Mouse (Mus musculus) erythroblast, embryonic 14.5 days (primary cell): Measurements from ENCODE around the gene Tlx1. TPM values are rescaled to one million over a fixed set of nuclear protein-coding genes. Genes with fewer than 3 reads are reported as not detected.

ENCODE experiments used
- H3K27me3 ChIP-seq: 2 replicates; pipeline ENCODE4 v1.6.1; 2012; ENCODE audit warnings: inconsistent platforms; ENCODE audit not compliant: control insufficient read depth
- H3K36me3 ChIP-seq: 2 replicates; pipeline ENCODE4 v1.6.1; 2012; ENCODE audit warnings: mild to moderate bottlenecking, inconsistent platforms; ENCODE audit not compliant: control insufficient read depth
- H3K4me1 ChIP-seq: 2 replicates; pipeline ENCODE4 v1.6.1; 2012; ENCODE audit warnings: inconsistent platforms; ENCODE audit not compliant: control insufficient read depth
- H3K4me3 ChIP-seq: replicated peaks from 2 replicates; pipeline ENCODE3; 2012; ENCODE audit warnings: moderate library complexity, mild to moderate bottlenecking, inconsistent platforms
- H3K9me3 ChIP-seq: 2 replicates; pipeline ENCODE4 v1.6.1; 2012; ENCODE audit warnings: low read length, inconsistent platforms, mixed read lengths; ENCODE audit not compliant: control insufficient read depth
- GATA1 ChIP-seq: IDR thresholded peaks from 2 replicates; pipeline ENCODE4 v1.6.1; 2012; ENCODE audit warnings: low read length, inconsistent platforms, mixed read lengths
- TAL1 ChIP-seq: IDR thresholded peaks from 3 replicates; pipeline ENCODE4 v1.6.1; 2012; ENCODE audit warnings: low read length, inconsistent platforms, mixed read lengths
- polyA plus RNA-seq: library from polyadenylated mRNA; stranded (reverse); fragments of >175 nt; gene quantifications from 2 replicates; pipeline ENCODE4 v1.2.3, GENCODE M21; 2012

Gene Tlx1
- polyA plus RNA-seq, 1 experiment = not detected

- Histone ChIP-seq H3K4me1 (no peaks in the 10 kb centered on the region), H3K27me3 (peaks cover 33% of the 10 kb centered on the region), H3K9me3 (peaks cover 10% of the 10 kb centered on the region), H3K4me3 (no peak overlapping the region), H3K36me3 (no peaks in the 10 kb centered on the region)
- no peak for TF ChIP-seq GATA1
- no peak for TF ChIP-seq TAL1
These were observed 55.0 kb downstream of the Tlx1 start for GRCm38 (mm10) chr19:45205311-45206105.

Other genes with a start within 250 kb of the Tlx1 start
- gene Slf2, start 219.5 kb upstream of the Tlx1 start, polyA plus RNA-seq = 0.54 and 0.61 TPM in 2 replicates
- gene Sema4g, start 161.6 kb upstream of the Tlx1 start, polyA plus RNA-seq = 0.05 TPM in 2 replicates
- gene Twnk, start 145.0 kb upstream of the Tlx1 start, polyA plus RNA-seq = 0.17 and 0.29 TPM in 2 replicates
- 7.0 and 7.7 TPM in 2 replicates for gene Mrpl43, start 144.2 kb upstream of the Tlx1 start, polyA plus RNA-seq
- gene Lzts2, start 136.3 kb upstream of the Tlx1 start, polyA plus RNA-seq = 0.29 and 0.33 TPM in 2 replicates
- not detected in 2 replicates for gene Pdzd7, start 105.0 kb upstream of the Tlx1 start, polyA plus RNA-seq
- 0.08 and 0.11 TPM in 2 replicates for gene Sfxn3, start 103.2 kb upstream of the Tlx1 start, polyA plus RNA-seq
- not detected in 2 replicates for gene Kazald1, start 75.4 kb upstream of the Tlx1 start, polyA plus RNA-seq
- gene Lbx1, start 85.1 kb downstream of the Tlx1 start, polyA plus RNA-seq = not detected in 2 replicates
- gene Btrc, start 213.1 kb downstream of the Tlx1 start, polyA plus RNA-seq = 6.4 and 7.8 TPM in 2 replicates